Mouse (Mus musculus) stomach, postnatal 0 days (tissue): ENCODE measurements around the gene Aox3. TPM values are rescaled to one million over a fixed set of nuclear protein-coding genes. Genes with fewer than 3 reads are reported as not detected.

Experiments
- ATAC-seq: fragments of 200-750 bp; cut with Nextera tagmentation; 2 replicates; pipeline ENCODE4 v1.8.0; 2017; ENCODE audit not compliant: low FRiP score, low TSS enrichment
- DNase-seq: peaks from one replicate; pipeline ENCODE4 v3.0.0-alpha.2; 2016; ENCODE audit warnings: low spot score
- H3K27ac ChIP-seq: fragments of 300-500 bp; sonication (generic); replicated peaks from 2 replicates; pipeline ENCODE4 v1.5.1; 2014; ENCODE audit warnings: mild to moderate bottlenecking, control low read depth
- H3K27me3 ChIP-seq: fragments of 300-500 bp; sonication (generic); 2 replicates; pipeline ENCODE4 v1.6.1; 2014; ENCODE audit warnings: low read length; ENCODE audit not compliant: control insufficient read depth, insufficient read depth
- H3K36me3 ChIP-seq: fragments of 300-500 bp; sonication (generic); 2 replicates; pipeline ENCODE4 v1.6.1; 2014; ENCODE audit warnings: low read length, mixed read lengths; ENCODE audit not compliant: control insufficient read depth, insufficient read depth
- H3K4me1 ChIP-seq: fragments of 300-500 bp; sonication (generic); replicated peaks from 2 replicates; pipeline ENCODE4 v1.6.1; 2014; ENCODE audit warnings: antibody characterized with exemption; ENCODE audit not compliant: control insufficient read depth, insufficient read depth
- H3K4me2 ChIP-seq: fragments of 300-500 bp; sonication (generic); replicated peaks from 2 replicates; pipeline ENCODE4 v1.6.1; 2014; ENCODE audit warnings: low read depth, mild to moderate bottlenecking, control low read depth, moderate library complexity
- H3K4me3 ChIP-seq: fragments of 300-500 bp; sonication (generic); 2 replicates; pipeline ENCODE4 v1.5.1; 2014; ENCODE audit warnings: low read depth, low read length, control low read depth
- H3K9ac ChIP-seq: fragments of 300-500 bp; sonication (generic); 2 replicates; pipeline ENCODE4 v1.6.1; 2014; ENCODE audit warnings: mild to moderate bottlenecking, low read length, control low read depth, mixed read lengths
- H3K9me3 ChIP-seq: fragments of 300-500 bp; sonication (generic); 2 replicates; pipeline ENCODE4 v1.6.1; 2016; ENCODE audit warnings: low read length; ENCODE audit not compliant: control insufficient read depth
- CTCF ChIP-seq: IDR thresholded peaks from 2 replicates; pipeline ENCODE4 v1.5.1; 2016; ENCODE audit warnings: antibody characterized with exemption, low read depth, mild to moderate bottlenecking, moderate library complexity
- EP300 ChIP-seq: optimal IDR thresholded peaks from 2 replicates; pipeline ENCODE3; 2016; ENCODE audit warnings: antibody characterized with exemption
- WGBS: fragments of 180-500 bp; shearing (Covaris S2); extraction: QIAGEN DNeasy Blood & Tissue Kit; methylation state at CpG from one replicate; pipeline ENCODE4 v1.1.7; 2014; 5-methylcytosine and 5-hydroxymethylcytosine counted together
- polyA plus RNA-seq: library from polyadenylated mRNA; unstranded; fragments of >200 nt; fragmentation: Nextera tagmentation; extraction: Ambion mirVana; gene quantifications from 2 replicates; pipeline ENCODE4 v1.2.1, GENCODE M21; 2015

The Aox3 gene
- polyA plus RNA-seq, 1 experiment from 2014 or later: 0.62 TPM

- no peak for TF ChIP-seq EP300
- TF ChIP-seq CTCF: no peak
- no peak overlapping the region for H3K27ac ChIP-seq
- H3K27me3 ChIP-seq: no peaks in the 10 kb centered on the region
- 70% methylated on average over 2 of the region's 2 CpGs for WGBS
- no peak overlapping the region for H3K4me3 ChIP-seq
- no peaks in the 10 kb centered on the region for H3K36me3 ChIP-seq
- no peak overlapping the region for H3K4me2 ChIP-seq
- H3K4me1 ChIP-seq: no peaks in the 10 kb centered on the region
- H3K9me3 ChIP-seq: no peaks in the 10 kb centered on the region
- H3K9ac ChIP-seq: no peak overlapping the region
- ATAC-seq (no peak), DNase-seq (no peak)
Measured at GRCm38 (mm10) chr1:58091992-58092560, 20.9 kb upstream of the Aox3 start.

GRCm38 (mm10) chr1:58097338-58097737 is 15.6 kb upstream of the Aox3 start:
- Histone ChIP-seq H3K4me3 (no peak overlapping the region), H3K36me3 (no peaks in the 10 kb centered on the region), H3K9me3 (no peaks in the 10 kb centered on the region), H3K4me1 (no peaks in the 10 kb centered on the region), H3K27me3 (no peaks in the 10 kb centered on the region), H3K4me2 (no peak overlapping the region), H3K27ac (no peak overlapping the region), H3K9ac (no peak overlapping the region)
- DNase-seq (no peak), ATAC-seq (no peak)
- TF ChIP-seq EP300 (no peak), CTCF (no peak)
- WGBS: 82% methylated on average over 6 of the region's 6 CpGs

- ATAC-seq: no peak
Measured at GRCm38 (mm10) chr1:58099119-58099518, 13.8 kb upstream of the Aox3 start.

GRCm38 (mm10) chr1:58101531-58102146 is 11.3 kb upstream of the Aox3 start:
- Histone ChIP-seq H3K36me3 (no peaks in the 10 kb centered on the region), H3K27me3 (no peaks in the 10 kb centered on the region), H3K9ac (no peak overlapping the region), H3K4me2 (no peak overlapping the region), H3K9me3 (no peaks in the 10 kb centered on the region), H3K4me3 (no peak overlapping the region), H3K27ac (no peak overlapping the region), H3K4me1 (no peaks in the 10 kb centered on the region)
- no peak for TF ChIP-seq CTCF
- no peak for TF ChIP-seq EP300
- no peak for DNase-seq
- ATAC-seq: no peak
- WGBS: 57% methylated on average over 2 of the region's 2 CpGs

More at GRCm38 (mm10) chr1:58099119-58099518, 13.8 kb upstream of the Aox3 start:
- Histone ChIP-seq H3K27ac (no peak overlapping the region), H3K36me3 (no peaks in the 10 kb centered on the region), H3K9ac (no peak overlapping the region), H3K4me1 (no peaks in the 10 kb centered on the region), H3K4me3 (no peak overlapping the region), H3K27me3 (no peaks in the 10 kb centered on the region), H3K4me2 (no peak overlapping the region), H3K9me3 (no peaks in the 10 kb centered on the region)
- no peak for DNase-seq
- TF ChIP-seq EP300: no peak
- TF ChIP-seq CTCF: no peak

GRCm38 (mm10) chr1:58102494-58102893 is 10.4 kb upstream of the Aox3 start:
- H3K27ac ChIP-seq: no peak overlapping the region
- ATAC-seq (no peak), DNase-seq (no peak)
- no peak overlapping the region for H3K4me3 ChIP-seq
- WGBS: 71% methylated on average over 7 of the region's 7 CpGs
- no peak for TF ChIP-seq EP300
- TF ChIP-seq CTCF: no peak
- H3K4me2 ChIP-seq: no peak overlapping the region
- H3K9ac ChIP-seq: no peak overlapping the region
- H3K4me1 ChIP-seq: no peaks in the 10 kb centered on the region
- H3K27me3 ChIP-seq: no peaks in the 10 kb centered on the region
- no peaks in the 10 kb centered on the region for H3K36me3 ChIP-seq
- no peaks in the 10 kb centered on the region for H3K9me3 ChIP-seq

GRCm38 (mm10) chr1:58105685-58106084 is 7.2 kb upstream of the Aox3 start:
- H3K9me3 ChIP-seq: no peaks in the 10 kb centered on the region
- no peak overlapping the region for H3K27ac ChIP-seq
- H3K27me3 ChIP-seq: no peaks in the 10 kb centered on the region
- ATAC-seq (no peak), DNase-seq (no peak)
- no peak for TF ChIP-seq EP300
- TF ChIP-seq CTCF: no peak
- H3K9ac ChIP-seq: no peak overlapping the region
- no peaks in the 10 kb centered on the region for H3K36me3 ChIP-seq
- no peak overlapping the region for H3K4me2 ChIP-seq
- 86% methylated on average over 6 of the region's 6 CpGs for WGBS
- no peak overlapping the region for H3K4me3 ChIP-seq
- H3K4me1 ChIP-seq: no peaks in the 10 kb centered on the region
